In genomic region chr9:115356731-115357458, GRCm38 (mm10) we compare ENCODE assay signal across 10 mouse cellular contexts. TPM values are rescaled to one million over a fixed set of nuclear protein-coding genes. Genes with fewer than 3 reads are reported as not detected.
A peak's percentile ranks its signal among the peaks of the same experiment; 100 is the strongest.
DNase-seq lines count a peak whose midpoint lies in the region; ATAC-seq and TF ChIP-seq lines count a peak whose summit lies in the region.
"Had no signal": no experiment of that assay in that cellular context is flagged by ENCODE, and none has a peak within 500 bp of the region (broad histone marks: within the 10 kb centered on the region; RNA-seq: fewer than 3 reads in every experiment).

No protein-coding gene starts in this region.

- H3K4me3 ChIP-seq in midbrain, embryonic 10.5 days, result no peak overlapping the region
- H3K4me3 ChIP-seq in midbrain, embryonic 11.5 days (ENCODE audit: low read depth, low read length), result no peak overlapping the region
- no peak overlapping the region for H3K4me3 ChIP-seq in lung, embryonic 14.5 days (ENCODE audit: low read depth, low read length)
- H3K4me3 ChIP-seq: left cerebral cortex, adult 2 months; neural tube, embryonic 12.5 days had no signal

- TF ChIP-seq CTCF in lung, embryonic 14.5 days (IDR thresholded peaks at IDR 0.05; ENCODE audit: low read depth), result no peak

- H3K27ac ChIP-seq in midbrain, embryonic 10.5 days (replicated peaks), result peak overlapping the region; percentile 18
- no peak overlapping the region for H3K27ac ChIP-seq in midbrain, embryonic 11.5 days (ENCODE audit: low read depth, low read length)
- peak overlapping the region; percentile 55; the same call in 1 of the 2 replicates for H3K27ac ChIP-seq in lung, embryonic 14.5 days (ENCODE audit: low read depth)
- H3K27ac ChIP-seq: left cerebral cortex, adult 2 months; neural tube, embryonic 12.5 days had no signal

- H3K27me3 ChIP-seq in midbrain, embryonic 10.5 days (ENCODE audit: low read depth, poor library complexity, severe bottlenecking), result no peaks in the 10 kb centered on the region
- H3K27me3 ChIP-seq in midbrain, embryonic 11.5 days (ENCODE audit: control insufficient read depth, insufficient read depth, low read length), result no peaks in the 10 kb centered on the region
- no peaks in the 10 kb centered on the region for H3K27me3 ChIP-seq in lung, embryonic 14.5 days (ENCODE audit: insufficient read depth, low read length)
- H3K27me3 ChIP-seq: neural tube, embryonic 12.5 days had no signal

- H3K36me3 ChIP-seq in midbrain, embryonic 10.5 days, result no peaks in the 10 kb centered on the region
- H3K36me3 ChIP-seq in midbrain, embryonic 11.5 days (ENCODE audit: control insufficient read depth, insufficient read depth, low read length), result no peaks in the 10 kb centered on the region
- H3K36me3 ChIP-seq in lung, embryonic 14.5 days (ENCODE audit: insufficient read depth), result no peaks in the 10 kb centered on the region
- H3K36me3 ChIP-seq: neural tube, embryonic 12.5 days had no signal

- ATAC-seq in midbrain, embryonic 11.5 days (ENCODE audit: low FRiP score), result no peak
- ATAC-seq in lung, embryonic 14.5 days (ENCODE audit: insufficient read depth), result peak; percentile 86
- ATAC-seq in CD4-positive, CD25-positive, alpha-beta regulatory T cell, adult 4 months, result no peak

- H3K9ac ChIP-seq in midbrain, embryonic 11.5 days (ENCODE audit: low read length), result no peak overlapping the region
- H3K9ac ChIP-seq in lung, embryonic 14.5 days, result no peak overlapping the region
- H3K9ac ChIP-seq: neural tube, embryonic 12.5 days had no signal

- H3K4me2 ChIP-seq in midbrain, embryonic 11.5 days, result no peak overlapping the region
- H3K4me2 ChIP-seq in lung, embryonic 14.5 days, result peak overlapping the region; percentile 16
- H3K4me2 ChIP-seq: neural tube, embryonic 12.5 days had no signal

- intact Hi-C loops in left cerebral cortex, postnatal 4 days (cut with DNase I), result no loop called here

- peaks cover 8% of the 10 kb centered on the region for H3K4me1 ChIP-seq in midbrain, embryonic 10.5 days
- H3K4me1 ChIP-seq in midbrain, embryonic 11.5 days (ENCODE audit: control insufficient read depth, insufficient read depth, low read length), result no peaks in the 10 kb centered on the region
- peaks cover 3% of the 10 kb centered on the region; the same call in 1 of the 2 replicates for H3K4me1 ChIP-seq in lung, embryonic 14.5 days (ENCODE audit: insufficient read depth)
- H3K4me1 ChIP-seq: neural tube, embryonic 12.5 days had no signal

- no peaks in the 10 kb centered on the region for H3K9me3 ChIP-seq in midbrain, embryonic 10.5 days (replicated peaks)
- no peaks in the 10 kb centered on the region for H3K9me3 ChIP-seq in midbrain, embryonic 11.5 days (ENCODE audit: control insufficient read depth, low read length)
- H3K9me3 ChIP-seq in lung, embryonic 14.5 days (ENCODE audit: low read depth, low read length), result no peaks in the 10 kb centered on the region
- H3K9me3 ChIP-seq: neural tube, embryonic 12.5 days had no signal

- WGBS in midbrain, embryonic 10.5 days, result 42% methylated on average over 19 of the region's 19 CpGs
- WGBS in midbrain, embryonic 11.5 days, result 40% methylated on average over 19 of the region's 19 CpGs
- WGBS in lung, embryonic 14.5 days, result 38% methylated on average over 19 of the region's 19 CpGs

- DNase-seq in embryo, embryonic 11 days, result peak; percentile 24
- DNase-seq in embryo, embryonic 9.5 days (ENCODE audit: extremely low spot score), result no peak
- no peak for DNase-seq in midbrain, embryonic 10.5 days (ENCODE audit: low spot score)
- DNase-seq in midbrain, embryonic 11.5 days (ENCODE audit: low spot score, missing footprints), result no peak
- DNase-seq in lung, embryonic 14.5 days, result peak; percentile 66
- peak; percentile 56 for DNase-seq in urinary bladder, postnatal 25 days (ENCODE audit: low spot score)
- no peak for DNase-seq in left cerebral cortex, postnatal 4 days

RNA-seq across cellular contexts. Expression of gene Stt3b, which starts 46.7 kb away (rescaled TPM):
- polyA plus RNA-seq in midbrain, embryonic 10.5 days (2016; fragmentation: Nextera tagmentation; extraction: Ambion mirVana), result 91.0 and 99.9 TPM in 2 replicates
- 107 and 112 TPM in 2 replicates for polyA plus RNA-seq in midbrain, embryonic 11.5 days (2014; fragmentation: Nextera tagmentation; extraction: Ambion mirVana)
- polyA plus RNA-seq in lung, embryonic 14.5 days (2014; fragmentation: Nextera tagmentation; extraction: Ambion mirVana), result 126 and 128 TPM in 2 replicates
- polyA plus RNA-seq in CD4-positive, CD25-positive, alpha-beta regulatory T cell, adult 4 months (2017; shearing (Covaris generic)), result 10 to 100 TPM in 1 of 2 experiments, 1 to 10 TPM in 1; 7.3 to 15.2 TPM
- total RNA-seq in left cerebral cortex, postnatal 4 days (2021), result 100 to 1,000 TPM; 110 to 112 TPM

Comparison
In these comparisons a context has a peak if more than half of its experiments do, and no peak if none do; other contexts are left out.
1. DNase-seq: peak in embryo, embryonic 11 days (single experiment), lung, embryonic 14.5 days (single experiment) and urinary bladder, postnatal 25 days (single experiment); none in embryo, embryonic 9.5 days (single experiment), midbrain, embryonic 10.5 days (single experiment), midbrain, embryonic 11.5 days (single experiment) and left cerebral cortex, postnatal 4 days (single experiment).